Mouse (Mus musculus) bone marrow macrophage, adult 2 months (primary cell): ENCODE measurements at regions not wholly inside any gene's neighbourhood (a gene's known extent, or its start where the extent isn't known, plus 50 kb on each side); places are given as distances from the start of the nearest gene placed in this dataset.

Source experiments
- CTCF ChIP-seq: IDR thresholded peaks from 2 replicates; pipeline ENCODE4 v1.5.1; 2012; ENCODE audit warnings: low read depth, mild to moderate bottlenecking, low read length, moderate library complexity
- POLR2A ChIP-seq: IDR thresholded peaks from 2 replicates; pipeline ENCODE4 v1.6.1; 2012; ENCODE audit warnings: mild to moderate bottlenecking, low read depth, low read length, borderline replicate concordance

DNA sequence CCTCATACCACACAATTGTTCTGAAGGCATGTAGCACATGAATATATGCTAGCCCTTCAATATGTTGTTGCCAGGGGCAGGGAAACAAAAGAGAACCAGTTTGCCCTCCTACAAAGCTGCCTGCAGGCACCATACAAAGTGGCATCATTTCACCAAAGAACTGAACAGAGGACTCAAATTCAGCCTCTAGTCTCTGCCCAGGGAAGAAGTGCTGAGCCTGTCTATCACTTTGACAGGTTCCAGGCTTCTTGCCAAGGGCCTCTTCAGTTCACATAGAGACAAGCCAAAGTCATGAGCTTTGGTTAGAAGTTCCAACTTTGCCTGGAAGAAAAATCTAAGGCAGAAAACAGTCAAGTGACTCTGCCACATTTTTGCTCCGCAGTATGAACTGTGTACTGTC lies 223.4 kb upstream of the Ercc4 start:
- TF ChIP-seq CTCF (no peak), POLR2A (no peak)
